Mouse (Mus musculus): ENCODE results near the gene Pde10a. TPM values are rescaled to one million over a fixed set of nuclear protein-coding genes. Genes with fewer than 3 reads are reported as not detected.
A peak's percentile ranks its signal among the peaks of the same experiment; 100 is the strongest.

Gene Pde10a
- total RNA-seq (2017) = 0.84 and 0.94 TPM in 2 replicates

DNA sequence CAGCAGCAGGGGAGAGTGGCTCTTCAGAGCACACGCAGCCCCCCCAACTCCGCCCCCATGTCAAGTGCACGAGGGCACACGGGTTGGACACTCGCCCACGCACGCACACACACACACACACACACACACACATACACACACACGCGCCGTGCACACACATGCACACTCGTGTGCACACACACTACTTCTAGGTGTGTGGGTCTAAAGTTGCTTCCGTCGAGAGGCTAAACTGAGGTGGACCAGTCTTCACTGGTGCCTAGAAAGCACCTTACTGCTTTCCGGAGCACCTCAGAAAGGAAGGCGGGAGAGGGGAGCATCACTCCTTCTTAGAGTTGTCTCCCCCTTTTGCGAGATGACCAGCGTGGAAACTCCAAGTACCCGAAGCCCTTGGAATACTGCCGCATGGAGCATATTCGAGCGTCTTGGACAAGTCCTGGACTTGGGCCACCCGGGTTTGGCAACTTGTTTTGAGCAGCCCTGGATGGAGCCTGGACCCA lies at the start of gene Pde10a:
Gene Pde10a, plus strand, starts transcription at position 148 of the 497 bp plus-strand sequence.
- no peak for ATAC-seq (replicated peaks in 1 of 2; ENCODE audit: insufficient read depth in 1 of 2, low FRiP score in 2 of 2, low TSS enrichment in 1 of 2, low read depth in 1 of 2, poor library complexity in 2 of 2, severe bottlenecking in 2 of 2)

DNA sequence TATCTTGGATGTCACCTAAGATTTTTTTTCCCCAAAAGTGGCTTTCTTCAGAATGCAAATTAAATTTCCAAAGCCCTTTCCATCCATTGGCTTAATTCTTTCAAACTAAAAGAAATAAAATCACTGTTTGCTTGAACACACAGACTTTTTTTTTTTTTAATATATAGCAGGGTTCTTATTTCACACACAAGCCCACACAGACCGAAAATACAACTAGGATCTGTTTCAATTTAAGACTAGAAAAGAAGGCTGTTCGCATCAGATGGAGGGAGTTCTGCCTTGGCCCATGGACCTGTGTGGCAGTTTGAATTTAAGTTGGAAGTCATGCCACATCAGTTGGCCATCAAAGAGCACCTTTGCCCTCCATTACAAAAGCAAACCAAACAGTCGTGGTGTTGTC lies 46.6 kb upstream of the Pde10a start:
- ATAC-seq (replicated peaks in 1 of 2; ENCODE audit: insufficient read depth in 1 of 2, low FRiP score in 2 of 2, low TSS enrichment in 1 of 2, low read depth in 1 of 2, poor library complexity in 2 of 2, severe bottlenecking in 2 of 2) = no peak

DNA sequence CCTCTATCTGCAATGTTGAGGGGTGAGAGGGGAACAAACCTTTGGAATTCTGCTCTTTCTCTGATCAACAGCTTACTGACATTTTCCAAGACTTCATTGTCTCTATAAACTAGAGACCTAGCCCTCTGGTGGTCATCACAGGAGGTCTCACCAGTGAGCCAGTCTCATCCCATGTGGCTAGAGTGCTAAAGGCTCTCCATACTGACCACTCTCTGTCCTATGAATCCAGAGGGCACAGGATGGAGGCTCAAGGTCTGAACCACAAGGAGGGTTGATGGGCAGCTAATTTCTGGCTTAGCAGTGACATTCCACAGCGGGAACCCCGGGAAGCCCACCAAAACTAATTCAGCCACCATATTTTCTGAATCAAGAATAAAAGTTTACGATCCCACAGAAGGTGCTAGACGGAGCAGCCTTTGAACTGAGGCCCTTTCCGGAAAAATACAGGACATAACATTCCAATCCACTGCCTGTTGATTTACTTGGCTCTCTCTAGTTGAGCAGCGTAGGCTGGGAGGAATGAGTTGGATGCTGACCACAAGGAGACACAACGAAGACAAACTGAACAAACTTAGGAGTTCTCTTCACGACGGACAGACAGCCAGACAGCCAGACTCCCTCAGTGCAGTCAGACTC lies 45.6 kb upstream of the Pde10a start:
- ATAC-seq (replicated peaks in 1 of 2; ENCODE audit: insufficient read depth in 1 of 2, low FRiP score in 2 of 2, low TSS enrichment in 1 of 2, low read depth in 1 of 2, poor library complexity in 2 of 2, severe bottlenecking in 2 of 2) = no peak

DNA sequence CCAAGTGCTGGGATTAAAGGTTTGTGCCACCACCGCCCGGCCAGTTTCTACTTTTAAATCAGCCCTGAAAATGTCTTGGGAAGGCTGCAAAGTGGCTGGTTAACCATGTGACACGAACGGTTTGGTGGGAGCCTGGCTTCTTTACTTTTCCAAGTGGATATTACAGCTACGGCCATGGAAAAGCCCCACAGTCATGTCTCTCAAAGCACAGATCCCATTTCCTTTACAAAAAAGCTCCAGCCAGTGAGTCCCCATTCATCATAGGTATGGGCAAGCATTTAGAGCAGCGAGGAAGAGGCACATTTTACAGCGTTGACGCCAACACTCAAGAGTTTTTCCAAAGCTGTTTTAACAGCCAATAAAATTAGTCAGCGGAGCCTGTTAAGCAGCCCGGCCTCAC lies 43.4 kb upstream of the Pde10a start:
- no peak for ATAC-seq (replicated peaks in 1 of 2; ENCODE audit: insufficient read depth in 1 of 2, low FRiP score in 2 of 2, low TSS enrichment in 1 of 2, low read depth in 1 of 2, poor library complexity in 2 of 2, severe bottlenecking in 2 of 2)

DNA sequence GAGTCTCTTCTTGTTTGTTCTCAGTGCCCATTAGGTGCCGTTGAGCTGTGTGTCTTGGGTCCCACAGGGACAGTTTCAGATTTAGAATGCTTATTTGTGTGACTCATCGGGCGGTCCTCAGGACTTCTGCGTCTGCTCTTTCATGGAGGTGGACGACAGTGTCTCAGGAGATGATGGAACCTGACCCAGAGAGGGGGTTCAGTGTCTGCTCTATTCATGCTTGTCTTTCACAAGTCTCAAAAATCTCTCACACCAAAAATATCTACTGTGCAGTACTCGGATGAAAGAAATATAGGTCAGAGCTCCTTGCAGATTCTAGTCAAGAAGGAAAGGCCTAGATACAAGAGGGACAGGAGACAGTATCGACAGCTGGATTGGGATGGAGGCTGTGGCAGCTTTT lies 42.3 kb upstream of the Pde10a start:
- ATAC-seq (replicated peaks in 1 of 2; ENCODE audit: insufficient read depth in 1 of 2, low FRiP score in 2 of 2, low TSS enrichment in 1 of 2, low read depth in 1 of 2, poor library complexity in 2 of 2, severe bottlenecking in 2 of 2) = no peak

DNA sequence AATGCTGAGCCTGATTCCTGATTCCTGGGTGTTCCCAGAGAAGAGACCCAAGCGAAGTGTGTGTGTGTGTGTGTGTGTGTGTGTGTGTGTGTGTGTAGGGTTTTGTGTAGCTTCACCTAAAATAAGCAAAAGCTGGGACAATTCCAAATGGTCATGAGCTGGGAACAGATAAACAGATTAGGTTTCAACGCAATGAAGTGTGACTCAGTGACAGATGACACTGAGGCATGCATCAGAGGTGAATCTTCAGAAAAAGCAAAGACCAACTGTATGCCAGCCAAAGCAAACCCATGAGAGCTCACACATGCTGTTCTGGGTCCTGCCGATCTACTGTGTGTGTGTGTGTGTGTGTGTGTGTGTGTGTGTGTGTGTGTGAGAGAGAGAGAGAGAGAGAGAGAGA lies 40.9 kb upstream of the Pde10a start:
- ATAC-seq (replicated peaks in 1 of 2; ENCODE audit: insufficient read depth in 1 of 2, low FRiP score in 2 of 2, low TSS enrichment in 1 of 2, low read depth in 1 of 2, poor library complexity in 2 of 2, severe bottlenecking in 2 of 2) = no peak

DNA sequence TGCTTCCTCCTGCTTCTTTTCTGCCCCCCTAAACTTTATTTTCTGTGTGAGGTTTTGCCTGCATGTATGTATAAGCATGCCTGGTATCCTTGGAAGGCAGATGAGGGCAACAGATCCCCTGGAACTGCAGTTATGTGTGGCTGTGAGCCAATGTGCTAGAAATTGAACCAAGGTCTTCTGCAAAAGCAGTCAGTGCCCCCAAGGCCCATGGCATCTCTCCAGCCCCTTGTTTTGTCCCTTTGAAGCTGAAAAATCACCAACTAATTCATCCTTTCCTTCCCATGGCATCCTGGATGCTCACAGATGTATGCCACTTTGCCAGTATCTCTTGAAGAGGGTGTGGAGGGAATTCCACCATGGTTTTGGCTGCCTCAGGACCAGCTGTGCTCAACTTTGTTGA lies 40.0 kb upstream of the Pde10a start:
- ATAC-seq (replicated peaks in 1 of 2; ENCODE audit: insufficient read depth in 1 of 2, low FRiP score in 2 of 2, low TSS enrichment in 1 of 2, low read depth in 1 of 2, poor library complexity in 2 of 2, severe bottlenecking in 2 of 2) = no peak

DNA sequence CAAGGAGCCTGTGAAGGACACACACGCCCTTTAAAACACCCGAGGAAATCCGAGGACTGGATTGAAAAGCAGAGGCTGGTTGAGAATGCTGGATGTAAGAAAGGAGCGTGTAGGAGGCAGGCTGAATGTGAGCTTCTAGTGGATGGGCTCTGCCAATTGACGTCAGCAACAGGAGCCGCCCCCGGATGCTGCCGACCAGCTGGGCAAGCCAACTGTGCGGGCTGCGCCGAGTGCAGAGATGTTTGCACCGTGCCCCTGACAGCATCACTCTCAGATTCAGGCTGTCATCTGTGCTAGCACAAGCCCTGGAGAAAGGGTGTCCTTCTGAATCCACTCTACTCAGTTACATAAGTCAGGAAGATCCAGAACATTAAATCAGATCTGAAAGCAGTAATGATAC lies 37.3 kb upstream of the Pde10a start:
- no peak for ATAC-seq (replicated peaks in 1 of 2; ENCODE audit: insufficient read depth in 1 of 2, low FRiP score in 2 of 2, low TSS enrichment in 1 of 2, low read depth in 1 of 2, poor library complexity in 2 of 2, severe bottlenecking in 2 of 2)

DNA sequence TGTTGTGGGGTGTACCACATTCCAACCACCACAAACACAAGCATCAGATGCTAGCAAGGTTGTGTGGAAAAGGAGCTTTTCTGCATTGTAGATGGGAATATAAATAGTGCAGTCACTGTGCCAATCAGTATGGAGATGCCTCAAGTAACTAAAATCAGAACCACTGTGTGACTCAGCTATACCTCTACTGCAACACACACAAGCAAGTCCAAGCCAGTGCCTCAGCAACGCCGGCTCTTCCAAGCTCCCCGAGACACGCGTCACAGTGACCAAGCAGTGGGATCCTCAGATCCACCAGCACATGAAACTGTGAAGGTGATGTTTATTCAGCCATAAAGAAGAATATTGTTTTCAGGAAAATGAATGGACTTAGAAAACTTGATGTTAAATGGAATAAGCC lies 34.2 kb upstream of the Pde10a start:
- ATAC-seq (replicated peaks in 1 of 2; ENCODE audit: insufficient read depth in 1 of 2, low FRiP score in 2 of 2, low TSS enrichment in 1 of 2, low read depth in 1 of 2, poor library complexity in 2 of 2, severe bottlenecking in 2 of 2) = no peak

DNA sequence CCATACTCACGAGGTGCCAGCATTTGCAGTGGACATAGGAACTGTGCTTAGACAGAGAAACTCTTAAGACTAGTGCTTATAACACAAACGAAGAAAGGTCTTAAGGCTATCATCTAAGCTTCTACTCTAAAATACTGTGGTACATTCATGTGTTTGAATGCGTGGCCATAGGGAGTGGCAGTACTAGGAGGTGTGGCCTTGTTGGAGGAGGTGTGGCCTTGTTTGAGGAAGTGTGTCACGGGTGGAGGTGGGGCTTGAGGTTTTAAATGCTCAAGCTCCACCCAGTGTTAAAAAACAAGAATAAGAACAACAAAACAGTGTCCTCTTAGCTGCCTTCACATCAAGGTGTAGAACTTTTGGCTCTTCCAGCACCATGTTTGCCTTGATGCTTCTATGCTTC lies 31.7 kb upstream of the Pde10a start:
- ATAC-seq (replicated peaks in 1 of 2; ENCODE audit: insufficient read depth in 1 of 2, low FRiP score in 2 of 2, low TSS enrichment in 1 of 2, low read depth in 1 of 2, poor library complexity in 2 of 2, severe bottlenecking in 2 of 2) = no peak

DNA sequence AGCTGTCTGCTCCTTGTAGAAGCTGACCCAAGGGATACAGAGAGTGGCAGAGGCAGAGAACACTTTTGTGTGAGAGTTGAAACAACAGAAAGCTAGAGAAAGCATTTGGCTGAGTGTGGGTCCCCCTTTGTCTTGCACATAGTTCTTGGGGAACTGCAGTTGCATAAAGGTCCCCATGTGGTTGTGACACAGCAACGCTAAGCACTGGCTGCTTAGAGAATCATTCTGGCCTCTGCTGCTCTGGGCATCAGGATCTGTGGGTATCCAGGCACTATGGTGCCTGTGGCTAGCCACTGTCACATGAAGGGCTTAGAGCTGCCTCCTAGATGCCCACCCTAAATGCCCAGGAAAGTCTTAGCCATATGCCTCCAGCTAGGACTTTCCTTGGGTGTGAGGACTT lies 27.0 kb upstream of the Pde10a start:
- peak in 1 of 2 experiments; percentile 40; a peak in 1 of 4 replicates for ATAC-seq (replicated peaks in 1 of 2; ENCODE audit: insufficient read depth in 1 of 2, low FRiP score in 2 of 2, low TSS enrichment in 1 of 2, low read depth in 1 of 2, poor library complexity in 2 of 2, severe bottlenecking in 2 of 2)

DNA sequence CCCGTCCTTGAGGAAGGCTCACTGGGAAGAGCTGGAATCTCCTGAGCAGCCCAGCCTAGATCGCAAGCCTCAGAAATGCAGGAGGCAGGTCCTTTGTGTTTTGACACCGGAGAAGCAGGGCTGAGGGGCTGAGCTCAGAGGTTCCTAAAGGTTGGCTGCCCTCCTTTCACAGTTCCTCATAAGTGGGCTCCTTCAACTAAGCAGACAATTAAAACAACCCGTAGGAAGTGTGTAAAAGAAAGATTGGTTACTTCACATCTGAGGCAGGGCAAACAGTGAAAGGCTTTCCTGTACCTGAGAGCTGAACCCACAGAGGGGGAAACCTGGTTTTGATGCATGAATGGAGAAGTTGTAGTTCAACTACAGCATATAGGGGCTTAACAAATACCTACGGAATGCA lies 26.5 kb upstream of the Pde10a start:
- peak; percentile 85 for ATAC-seq (replicated peaks in 1 of 2; ENCODE audit: insufficient read depth in 1 of 2, low FRiP score in 2 of 2, low TSS enrichment in 1 of 2, low read depth in 1 of 2, poor library complexity in 2 of 2, severe bottlenecking in 2 of 2)

DNA sequence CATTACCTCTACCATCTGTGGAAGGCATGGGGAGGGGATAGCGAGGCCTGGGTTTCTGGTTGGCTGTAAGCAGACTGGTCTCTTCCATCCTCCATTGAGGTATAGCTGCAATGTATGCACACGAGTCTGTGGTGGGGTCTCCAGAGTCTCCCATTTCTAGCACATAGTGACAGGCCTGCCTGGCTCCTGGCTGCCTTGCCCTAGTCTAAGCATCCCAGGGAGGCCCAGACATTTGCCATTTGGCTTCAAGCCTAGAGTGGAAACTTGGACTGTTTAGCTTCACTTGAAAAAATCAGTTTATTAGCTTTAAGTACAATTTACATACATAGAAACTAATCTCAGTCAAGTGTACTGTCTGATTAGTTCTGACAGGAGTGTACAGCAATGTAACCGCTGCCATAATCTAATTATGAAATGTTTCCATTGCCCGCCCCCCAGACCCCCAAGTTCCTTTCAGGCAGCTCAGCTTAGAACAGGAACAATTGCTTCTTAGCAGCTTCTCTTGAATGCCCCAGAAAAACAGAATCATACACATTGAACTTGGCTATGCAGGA lies 25.5 kb upstream of the Pde10a start:
- no peak for ATAC-seq (replicated peaks in 1 of 2; ENCODE audit: insufficient read depth in 1 of 2, low FRiP score in 2 of 2, low TSS enrichment in 1 of 2, low read depth in 1 of 2, poor library complexity in 2 of 2, severe bottlenecking in 2 of 2)

DNA sequence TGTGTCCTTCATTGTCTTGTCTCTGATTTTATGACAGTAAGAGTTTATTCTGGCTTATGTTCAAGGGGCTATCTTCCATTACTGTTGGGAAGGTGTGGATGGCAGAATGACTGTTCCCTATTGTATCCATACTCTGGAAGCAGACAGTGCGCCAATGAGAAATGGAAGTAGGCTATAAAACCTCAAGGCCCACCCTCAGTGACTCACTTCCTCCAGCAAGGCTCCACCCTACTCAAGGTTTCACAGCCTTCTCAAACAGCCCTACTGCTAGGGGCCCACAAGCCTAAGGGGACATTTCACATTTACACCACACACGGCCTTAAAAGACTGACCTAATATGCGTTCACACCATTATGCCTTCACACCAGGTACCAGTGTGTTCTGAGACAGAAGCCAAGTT lies 20.8 kb upstream of the Pde10a start:
- ATAC-seq (replicated peaks in 1 of 2; ENCODE audit: insufficient read depth in 1 of 2, low FRiP score in 2 of 2, low TSS enrichment in 1 of 2, low read depth in 1 of 2, poor library complexity in 2 of 2, severe bottlenecking in 2 of 2) = no peak

DNA sequence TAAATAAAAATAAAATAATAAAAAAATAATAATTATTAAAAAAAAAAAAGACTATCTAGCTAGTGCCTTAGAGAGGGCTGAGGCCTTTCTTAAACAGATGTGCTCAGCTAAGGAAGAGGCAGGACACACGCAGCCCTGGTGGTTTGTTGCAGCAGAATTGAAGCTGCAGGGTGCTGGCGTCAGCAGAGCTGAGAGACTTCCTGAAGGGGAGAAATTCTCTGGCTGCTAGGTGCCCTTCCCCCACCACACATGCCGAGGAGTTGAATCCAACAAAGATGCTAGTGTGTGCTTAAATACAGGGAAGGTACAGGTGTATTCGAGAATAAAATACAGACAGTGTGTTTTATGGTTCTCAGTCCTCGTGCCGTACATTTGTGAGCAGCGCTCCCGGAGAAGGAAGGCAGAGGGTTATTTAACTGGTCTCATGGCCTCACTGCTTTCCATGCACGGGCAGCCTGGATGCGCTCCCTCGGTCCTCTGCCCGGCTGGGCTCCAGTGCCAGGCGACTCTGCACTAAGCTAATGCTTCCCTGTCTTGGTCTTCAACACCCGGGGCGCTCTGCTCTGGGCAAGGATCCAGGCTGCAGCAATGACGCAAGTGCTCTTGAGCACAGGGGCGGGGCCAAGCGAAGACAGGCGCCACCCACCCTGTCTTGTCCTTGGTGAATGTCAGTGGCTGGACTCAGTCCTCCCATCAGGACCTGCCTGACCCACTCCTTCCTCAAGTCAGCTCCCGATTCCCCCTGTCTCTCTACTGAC lies 19.3 kb upstream of the Pde10a start:
- ATAC-seq (replicated peaks in 1 of 2; ENCODE audit: insufficient read depth in 1 of 2, low FRiP score in 2 of 2, low TSS enrichment in 1 of 2, low read depth in 1 of 2, poor library complexity in 2 of 2, severe bottlenecking in 2 of 2) = peak; percentile 71 to 73

DNA sequence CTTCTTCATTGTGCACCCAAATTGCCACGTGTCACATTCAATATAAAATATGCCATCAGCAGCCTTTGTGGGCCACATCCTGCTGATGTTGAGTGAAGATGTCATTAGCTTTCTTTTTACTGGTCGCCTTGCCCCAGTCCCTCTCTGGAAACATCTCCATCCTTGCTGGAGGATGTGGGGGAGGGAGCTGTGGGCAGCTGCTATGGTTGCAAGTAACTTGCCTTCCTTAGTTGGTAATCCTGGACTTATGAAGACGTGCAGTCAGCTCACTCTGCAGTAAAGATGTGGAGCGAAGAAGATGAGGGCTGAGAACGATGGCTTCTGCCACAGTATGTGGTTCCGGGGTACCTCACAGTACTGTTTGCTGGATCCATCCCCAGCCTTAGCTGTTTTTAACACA lies 18.4 kb upstream of the Pde10a start:
- ATAC-seq (replicated peaks in 1 of 2; ENCODE audit: insufficient read depth in 1 of 2, low FRiP score in 2 of 2, low TSS enrichment in 1 of 2, low read depth in 1 of 2, poor library complexity in 2 of 2, severe bottlenecking in 2 of 2) = no peak

DNA sequence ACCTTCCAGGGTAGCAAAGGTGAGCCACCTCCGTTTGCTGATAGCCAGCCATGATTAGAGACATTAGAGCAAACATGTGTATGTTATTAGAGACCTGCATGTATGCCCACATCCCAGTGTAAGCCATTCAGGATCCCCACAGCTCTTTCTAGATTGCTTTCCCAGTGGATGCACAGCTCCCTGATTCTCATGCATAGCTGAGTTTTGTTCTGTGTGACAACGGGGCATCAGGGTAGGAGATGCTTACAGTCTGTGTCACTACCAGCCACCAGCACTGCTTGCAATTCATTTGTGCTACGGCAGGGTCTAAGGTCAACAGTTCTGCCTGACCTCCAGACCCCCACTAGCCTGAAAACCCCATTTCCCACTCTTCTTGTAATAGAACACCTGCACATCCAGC lies 17.5 kb upstream of the Pde10a start:
- no peak for ATAC-seq (replicated peaks in 1 of 2; ENCODE audit: insufficient read depth in 1 of 2, low FRiP score in 2 of 2, low TSS enrichment in 1 of 2, low read depth in 1 of 2, poor library complexity in 2 of 2, severe bottlenecking in 2 of 2)

DNA sequence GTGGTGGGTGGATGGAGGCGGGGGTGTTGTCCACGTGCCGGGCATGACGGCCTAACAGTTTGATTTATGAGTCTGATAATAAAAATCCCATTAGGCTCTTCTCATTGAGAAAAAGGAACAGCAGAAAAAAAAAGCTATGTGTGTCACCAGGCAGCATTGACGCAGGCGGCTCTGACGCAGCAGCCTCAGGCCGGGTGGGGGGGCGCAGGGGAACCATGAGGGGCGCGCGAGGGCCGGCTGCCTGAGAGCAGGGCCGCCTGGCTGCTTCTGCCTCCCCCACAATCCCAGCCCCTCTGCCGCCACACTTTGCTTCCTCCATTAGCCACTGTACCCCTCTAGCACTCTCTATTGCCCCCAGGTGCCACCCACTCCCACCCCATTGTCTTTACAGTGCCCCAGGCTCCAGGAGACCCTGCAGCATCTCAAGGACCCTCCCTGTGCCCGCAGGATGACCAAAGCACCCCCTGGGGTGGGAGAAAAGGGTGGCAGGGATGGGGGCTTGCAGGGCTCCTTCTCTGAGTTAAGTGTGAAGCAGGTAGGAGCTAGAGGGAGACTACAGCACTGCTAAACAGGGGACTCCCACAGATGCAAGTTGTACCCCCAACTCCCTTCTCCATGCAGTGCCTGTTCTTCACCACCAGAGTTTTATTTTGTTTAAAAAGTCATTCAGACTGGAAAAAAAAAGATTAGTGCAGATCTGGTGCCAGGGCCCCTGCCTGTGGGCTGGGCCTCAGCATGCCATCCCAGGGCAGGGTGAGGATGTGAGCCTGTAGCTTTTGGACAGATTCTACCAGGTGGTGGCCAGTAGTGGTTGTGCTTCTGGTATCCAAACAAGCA lies 16.6 kb upstream of the Pde10a start:
- peak; percentile 63 for ATAC-seq (replicated peaks in 1 of 2; ENCODE audit: insufficient read depth in 1 of 2, low FRiP score in 2 of 2, low TSS enrichment in 1 of 2, low read depth in 1 of 2, poor library complexity in 2 of 2, severe bottlenecking in 2 of 2)

All from hematopoietic stem cell, adult 5-6 weeks (primary cell).